Mouse (Mus musculus) frontal cortex, adult 2 months (tissue): Measurements from ENCODE around the gene Hs6st3. TPM values are rescaled to one million over a fixed set of nuclear protein-coding genes. Genes with fewer than 3 reads are reported as not detected.
"Not testable (repeated sequence)": the region's sequence is repeated elsewhere in the genome, so short reads cannot be mapped to it uniquely, and the experiment has no call there.

ENCODE experiments used
- DNase-seq, 2 experiments: peaks; one replicate each; pipeline ENCODE4 v3.0.0; 2022; ENCODE audit warnings: low spot score in 1 of 2; ENCODE audit errors: extremely low spot score in 1 of 2
- polyA plus RNA-seq: library from polyadenylated mRNA; depleted of rRNA; stranded (reverse); fragments of >200 nt; gene quantifications from 2 replicates; pipeline ENCODE4 v1.2.3, GENCODE M21; 2012

The Hs6st3 gene
- polyA plus RNA-seq, 1 experiment, result 11.1 TPM

GRCm38 (mm10) chr14:119247131-119247530 is 109.0 kb downstream of the Hs6st3 start:
- peak in 1 of 2 experiments; percentile 36 for DNase-seq

- DNase-seq, result peak; percentile 37 to 63
These were observed 110.0 kb downstream of the Hs6st3 start for GRCm38 (mm10) chr14:119248001-119248607.

DNA sequence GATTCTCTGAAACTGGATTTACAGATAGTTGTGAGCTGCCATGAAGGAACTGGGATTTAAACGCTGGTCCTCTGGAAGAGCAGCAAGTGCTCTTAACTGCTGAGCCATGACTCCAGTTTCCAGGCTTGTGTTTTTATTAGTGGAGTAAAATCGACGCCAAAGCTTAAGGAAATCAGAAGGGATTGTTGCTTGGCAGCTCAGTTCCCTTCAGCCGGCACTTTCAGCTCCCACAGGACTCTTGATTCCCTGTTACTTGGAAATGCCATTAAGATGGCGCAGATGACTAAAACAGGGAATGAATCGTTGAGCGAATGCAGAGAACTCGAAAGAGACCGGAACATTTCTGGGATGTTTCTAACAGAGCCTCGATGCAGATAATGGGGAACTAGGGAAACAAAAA is 112.2 kb downstream of the Hs6st3 start:
- DNase-seq, result no peak

DNA sequence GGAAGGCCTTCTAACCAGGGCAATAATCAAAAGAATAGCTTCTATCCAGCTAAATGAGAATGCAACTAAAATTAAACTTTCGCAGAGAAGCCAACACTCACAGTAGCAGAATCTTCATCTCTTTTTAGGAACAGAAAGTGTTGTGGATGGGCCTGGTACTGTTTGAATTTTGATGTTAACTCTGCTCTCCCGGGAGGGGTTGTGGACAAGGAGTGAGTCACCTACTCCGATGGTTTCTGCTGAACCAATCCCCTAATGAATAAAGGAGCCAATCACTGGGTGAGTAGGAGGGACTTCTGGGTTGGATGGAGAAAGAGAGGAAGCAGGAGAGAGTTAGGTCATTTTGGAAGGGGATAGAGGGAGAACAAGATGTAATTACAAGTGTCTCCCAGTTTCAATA is 117.3 kb downstream of the Hs6st3 start:
- DNase-seq, result no peak

GRCm38 (mm10) chr14:119257072-119257471 is 118.9 kb downstream of the Hs6st3 start:
- no peak for DNase-seq

DNA sequence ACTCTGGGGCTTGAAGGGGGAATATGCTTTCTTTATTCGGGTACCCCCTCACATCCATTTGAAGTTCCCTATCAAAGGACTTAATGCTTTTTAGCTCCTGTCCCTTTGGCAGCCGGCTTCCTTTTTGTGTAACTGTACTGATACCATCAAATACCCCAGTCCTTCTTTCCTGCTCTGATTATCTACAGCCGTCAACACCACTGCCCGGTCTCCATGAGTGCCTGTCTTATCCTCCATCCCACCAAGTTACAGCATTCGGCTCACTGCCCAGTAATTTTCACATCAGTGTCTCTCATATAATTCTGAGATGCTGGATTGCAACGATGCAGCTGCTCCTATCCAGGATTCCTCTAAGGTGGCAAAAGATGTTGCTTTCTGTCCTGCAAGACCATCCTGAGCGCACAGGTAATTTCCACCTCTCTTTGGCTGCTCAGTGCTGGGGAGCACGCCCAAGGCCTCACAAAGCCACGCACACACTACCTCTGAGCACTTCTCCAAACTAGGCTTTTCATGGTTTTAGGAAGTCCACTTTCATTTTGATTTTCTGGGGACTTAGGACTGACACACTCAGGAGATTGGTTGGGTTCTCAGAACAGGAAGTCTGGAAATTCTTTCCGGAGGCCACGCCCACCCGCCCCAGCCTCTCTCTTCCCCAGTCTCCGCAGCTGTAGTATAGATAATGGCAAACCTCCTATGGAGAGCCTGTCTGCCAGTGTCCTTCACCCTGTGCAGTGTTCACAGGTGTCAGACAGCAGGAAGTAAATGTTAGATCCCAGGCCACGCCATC is 122.2 kb downstream of the Hs6st3 start:
- no peak for DNase-seq

- DNase-seq, result no peak
These were observed 128.2 kb downstream of the Hs6st3 start for GRCm38 (mm10) chr14:119266334-119266733.

DNA sequence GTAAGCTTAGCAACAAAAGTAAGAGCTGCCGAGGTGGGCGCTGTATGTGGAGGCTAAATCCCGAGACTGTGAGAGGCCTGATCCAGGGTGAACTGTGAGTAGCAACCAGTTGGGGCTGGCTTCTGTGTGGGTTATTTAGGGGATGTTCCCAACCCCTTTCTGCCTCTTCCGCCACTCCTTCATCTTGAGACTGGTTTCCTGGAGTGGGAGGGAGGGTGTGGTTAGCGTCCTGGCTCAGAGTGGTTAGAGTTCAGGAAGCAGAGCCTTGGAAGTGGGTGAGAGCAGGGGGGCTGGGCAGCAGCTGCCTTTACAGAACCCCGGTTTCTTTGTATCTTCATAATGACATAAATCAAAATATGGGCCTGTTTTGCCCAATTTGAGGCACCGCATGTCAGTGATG is 134.9 kb downstream of the Hs6st3 start:
- DNase-seq, result no peak

DNA sequence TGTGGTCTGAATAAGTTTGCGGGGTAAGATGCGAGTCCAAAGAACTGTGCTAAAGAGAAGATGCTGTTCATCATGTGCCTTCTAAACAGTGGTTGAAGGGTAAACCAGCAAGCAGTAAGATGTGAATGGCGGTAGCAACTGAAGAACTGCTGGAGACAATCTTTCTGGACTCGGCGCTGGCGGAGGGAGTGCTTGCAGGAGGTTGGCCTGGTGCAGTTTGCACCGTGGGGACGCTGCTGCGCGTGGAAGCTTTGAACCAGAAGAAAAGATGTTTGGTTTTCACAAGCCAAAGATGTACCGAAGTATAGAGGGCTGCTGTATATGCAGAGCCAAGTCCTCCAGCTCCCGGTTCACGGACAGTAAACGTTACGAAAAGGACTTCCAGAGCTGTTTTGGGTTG is 140.0 kb downstream of the Hs6st3 start:
- DNase-seq, result not testable (repeated sequence)

DNA sequence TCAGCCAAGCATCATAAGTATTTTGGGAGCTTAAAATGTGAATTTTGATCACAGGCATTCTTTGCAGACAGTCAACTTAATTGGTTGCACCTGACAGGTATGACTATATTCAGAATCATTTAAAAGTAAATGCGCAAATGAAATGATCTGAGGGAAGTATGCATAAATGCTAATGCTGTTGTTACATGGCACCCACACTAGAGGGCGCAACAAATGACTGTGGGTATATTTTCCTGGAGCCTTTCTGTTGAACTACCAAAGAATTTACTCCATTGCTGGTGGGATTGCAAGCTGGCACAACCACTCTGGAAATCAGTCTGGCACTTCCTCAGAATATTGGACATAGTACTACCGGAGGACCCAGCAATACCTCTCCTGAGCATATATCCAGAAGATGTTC is 145.8 kb downstream of the Hs6st3 start:
- DNase-seq, result no peak

DNA sequence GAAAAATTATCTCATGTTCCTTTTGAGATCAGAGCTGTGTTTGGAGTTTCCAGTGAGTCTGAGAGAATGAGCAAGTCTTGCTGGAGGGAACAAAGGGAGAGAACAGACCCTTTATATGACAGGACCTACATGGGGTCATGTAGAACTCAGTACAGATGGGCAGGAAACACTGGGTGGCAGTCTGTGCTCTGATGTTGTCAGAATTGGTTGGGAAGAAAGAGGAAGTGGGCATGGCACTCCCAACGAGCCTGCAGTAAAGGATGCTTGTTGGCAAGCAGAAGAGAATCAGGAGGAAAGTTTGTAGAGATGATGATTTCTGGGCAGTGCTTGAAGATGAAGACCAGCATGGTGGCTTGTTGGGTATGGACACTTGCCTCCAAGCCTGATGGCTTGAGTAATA is 151.5 kb downstream of the Hs6st3 start:
- DNase-seq, result no peak

- DNase-seq, result no peak
These were observed 155.9 kb downstream of the Hs6st3 start for GRCm38 (mm10) chr14:119294071-119294470.

DNA sequence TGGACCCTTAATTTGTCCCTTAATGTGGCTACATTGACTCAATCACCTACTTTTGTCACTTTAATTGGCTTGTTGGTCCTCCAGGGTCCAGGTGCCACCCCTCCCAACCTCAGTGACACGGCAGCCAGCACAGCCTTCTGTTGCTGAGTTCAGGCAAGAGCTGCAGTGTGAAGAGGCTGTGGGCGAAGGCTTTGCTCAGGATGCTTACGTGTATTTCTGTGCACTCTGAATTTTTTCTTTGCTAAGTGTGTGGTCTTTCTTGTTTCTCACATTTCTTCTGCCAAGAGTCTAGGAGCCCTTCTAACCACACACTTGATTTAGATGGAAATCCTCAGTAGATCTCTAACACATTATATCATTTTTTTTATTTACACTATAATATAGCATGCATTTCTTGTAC is 168.3 kb downstream of the Hs6st3 start:
- peak; percentile 6 to 57 for DNase-seq

DNA sequence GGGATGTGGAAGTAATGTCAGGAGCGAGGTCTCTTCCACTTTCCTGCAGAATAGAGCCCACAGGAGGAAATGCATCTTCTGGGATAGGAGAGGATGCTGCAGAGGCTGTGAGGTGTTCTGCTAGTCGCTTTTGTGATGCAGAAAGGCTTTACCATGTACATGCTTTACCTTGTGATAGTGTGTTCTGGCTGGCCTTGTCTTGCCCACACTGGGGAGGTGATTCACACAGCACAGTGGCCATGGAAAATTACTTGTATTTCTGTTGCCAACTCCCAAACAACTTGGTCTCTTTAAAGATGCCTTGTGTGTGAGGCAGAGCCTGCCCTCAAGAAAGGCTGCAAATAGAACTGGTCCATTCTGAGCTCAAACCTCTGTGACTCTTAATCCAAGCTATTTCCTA is 180.2 kb downstream of the Hs6st3 start:
- peak in 1 of 2 experiments; percentile 10 for DNase-seq

DNA sequence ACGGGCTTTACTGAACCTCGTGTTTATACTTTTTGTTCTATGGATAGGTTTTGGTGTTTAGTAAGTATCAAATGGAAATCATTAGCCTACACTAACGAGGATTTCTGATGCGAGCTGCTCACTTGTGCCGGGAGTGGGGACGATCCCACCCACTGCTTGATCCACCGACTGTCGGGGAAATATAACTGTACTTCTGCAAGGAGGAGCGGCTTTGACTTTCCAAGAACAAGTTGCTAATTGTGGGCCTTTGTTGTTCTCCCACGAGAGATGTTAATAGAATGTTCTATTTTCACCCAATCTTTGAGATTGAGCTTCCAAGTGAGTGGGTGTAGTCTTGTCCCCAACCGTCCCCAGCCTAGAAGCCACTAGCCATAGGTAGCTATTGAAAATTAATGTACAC is 209.1 kb downstream of the Hs6st3 start:
- peak; percentile 31 to 37 for DNase-seq

DNA sequence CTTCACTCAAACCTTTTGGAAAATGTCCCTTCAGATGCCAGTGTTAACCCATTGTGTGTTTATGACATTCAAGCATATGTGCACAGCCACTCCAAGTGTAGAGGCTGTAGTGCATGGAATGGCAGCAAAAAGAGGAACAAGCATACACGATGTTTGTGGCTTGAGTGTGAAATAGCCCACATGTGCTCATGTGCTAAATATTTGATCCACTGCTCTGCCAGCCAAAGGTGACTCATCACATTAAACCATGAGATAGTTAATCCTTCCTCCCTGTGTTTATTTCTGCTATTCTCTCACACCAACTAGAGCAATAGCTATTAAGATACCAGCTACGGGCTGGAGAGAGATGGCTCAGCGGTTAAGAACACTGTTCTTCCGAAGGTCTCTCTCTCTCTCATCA is 223.3 kb downstream of the Hs6st3 start:
- DNase-seq, result no peak

GRCm38 (mm10) chr14:119367866-119368425 is 229.8 kb downstream of the Hs6st3 start:
- no peak for DNase-seq

GRCm38 (mm10) chr14:119369274-119369673 is 231.1 kb downstream of the Hs6st3 start:
- DNase-seq, result no peak

DNA sequence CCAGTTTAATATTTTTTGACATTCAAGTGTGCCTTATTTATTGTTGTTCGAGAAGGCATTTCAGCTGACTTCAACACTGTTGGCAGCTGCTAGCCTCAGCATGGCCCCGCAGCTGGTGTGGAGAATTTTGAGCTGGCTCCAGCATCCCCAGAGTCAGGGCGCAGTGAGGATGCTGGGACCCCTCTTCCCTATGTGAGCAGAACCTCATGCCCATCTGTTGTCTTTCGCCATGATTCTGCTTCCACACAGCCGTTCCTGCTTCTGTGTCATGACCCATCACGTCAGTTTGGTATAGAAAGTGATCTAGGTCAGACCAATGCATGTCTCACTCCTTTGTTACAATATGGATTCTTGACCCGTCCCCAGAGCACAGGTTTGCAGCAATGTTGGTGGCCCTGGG is 231.9 kb downstream of the Hs6st3 start:
- no peak for DNase-seq

DNA sequence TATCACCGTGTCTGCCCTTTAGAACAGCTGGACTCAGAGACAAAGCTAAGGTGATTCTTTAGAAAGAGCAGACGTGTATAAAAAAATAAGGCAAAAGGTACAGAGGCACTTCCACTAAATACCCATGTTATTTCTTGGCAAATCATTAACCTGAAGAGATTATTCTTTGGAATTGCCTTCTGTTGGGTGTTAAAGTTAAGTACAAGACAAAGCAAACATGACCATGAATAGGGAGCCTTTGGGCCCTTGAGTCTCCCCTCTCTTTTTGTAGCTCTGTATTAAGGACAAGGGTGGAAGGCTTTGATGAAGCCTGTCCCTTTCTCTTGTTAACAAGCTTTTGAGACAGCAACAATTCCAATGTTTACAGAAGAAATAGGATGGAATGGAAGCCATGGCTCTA is 241.2 kb downstream of the Hs6st3 start:
- DNase-seq, result no peak

GRCm38 (mm10) chr14:119401618-119402017 is 263.5 kb downstream of the Hs6st3 start:
- peak in 1 of 2 experiments; percentile 6 for DNase-seq
